Mouse (Mus musculus) hindbrain, embryonic 13.5 days (tissue): ENCODE data around the gene Ebi3. TPM values are rescaled to one million over a fixed set of nuclear protein-coding genes. Genes with fewer than 3 reads are reported as not detected.

Experiments used
- ATAC-seq: fragments of 200-750 bp; cut with Nextera tagmentation; 2 replicates; pipeline ENCODE4 v1.8.0; 2017; ENCODE audit warnings: moderate TSS enrichment; ENCODE audit not compliant: low FRiP score
- H3K27ac ChIP-seq: fragments of 300-500 bp; sonication (generic); 2 replicates; pipeline ENCODE4 v1.5.1; 2015; ENCODE audit warnings: inconsistent platforms, mild to moderate bottlenecking, moderate library complexity
- H3K27me3 ChIP-seq: fragments of 300-500 bp; sonication (generic); 2 replicates; pipeline ENCODE4 v1.6.1; 2015; ENCODE audit warnings: mild to moderate bottlenecking, inconsistent platforms
- H3K36me3 ChIP-seq: fragments of 300-500 bp; sonication (generic); 2 replicates; pipeline ENCODE4 v1.6.1; 2015; ENCODE audit warnings: mild to moderate bottlenecking, inconsistent platforms
- H3K4me1 ChIP-seq: fragments of 300-500 bp; sonication (generic); replicated peaks from 2 replicates; pipeline ENCODE4 v1.6.1; 2015; ENCODE audit warnings: inconsistent platforms
- H3K4me2 ChIP-seq: fragments of 300-500 bp; sonication (generic); 2 replicates; pipeline ENCODE4 v1.6.1; 2015; ENCODE audit warnings: inconsistent platforms, mild to moderate bottlenecking, moderate library complexity
- H3K4me3 ChIP-seq: fragments of 300-500 bp; sonication (generic); 2 replicates; pipeline ENCODE4 v1.5.1; 2015; ENCODE audit warnings: mild to moderate bottlenecking, inconsistent platforms
- H3K9ac ChIP-seq: fragments of 300-500 bp; sonication (generic); 2 replicates; pipeline ENCODE4 v1.6.1; 2015; ENCODE audit warnings: mild to moderate bottlenecking, inconsistent platforms
- H3K9me3 ChIP-seq: fragments of 300-500 bp; sonication (generic); 2 replicates; pipeline ENCODE4 v1.6.1; 2016; ENCODE audit warnings: inconsistent platforms
- whole genome bisulfite sequencing: fragments of 180-500 bp; shearing (Covaris S2); methylation state at CpG from one replicate; pipeline ENCODE4 v1.1.7; 2015; 5-methylcytosine and 5-hydroxymethylcytosine counted together
- polyA plus RNA-seq: library from polyadenylated mRNA; unstranded; fragments of >200 nt; fragmentation: Nextera tagmentation; extraction: Ambion mirVana; gene quantifications from 2 replicates; pipeline ENCODE4 v1.2.1, GENCODE M21; 2015

Ebi3 gene
- polyA plus RNA-seq, 1 experiment from 2014 or later = 5.0 TPM

DNA sequence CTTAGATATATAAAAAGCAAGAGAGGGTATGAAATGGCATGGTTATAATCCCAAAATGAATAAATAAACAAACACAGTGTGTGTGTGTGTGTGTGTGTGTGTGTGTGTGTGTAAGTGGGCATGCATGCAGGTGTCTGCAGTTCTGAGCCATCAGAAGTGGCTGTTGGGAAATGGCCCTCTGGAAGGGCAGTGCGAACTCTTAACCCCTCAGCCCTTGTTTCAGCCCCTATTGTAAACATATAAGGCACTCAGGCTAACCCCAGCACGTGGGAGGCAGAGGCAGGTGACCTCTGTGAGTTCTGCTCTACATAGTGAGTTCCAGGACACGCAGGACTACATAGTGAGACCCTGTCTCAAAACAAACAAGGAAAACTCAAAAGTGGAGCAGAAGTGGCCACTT lies 24.9 kb downstream of the Ebi3 start:
- peak overlapping the region; percentile 80 for H3K27ac ChIP-seq
- 42% methylated on average over 3 of the region's 3 CpGs for WGBS
- peaks cover 34% of the 10 kb centered on the region for H3K36me3 ChIP-seq
- no peak for ATAC-seq
- H3K9ac ChIP-seq = peak overlapping the region; percentile 53; the same call in 1 of the 2 replicates
- H3K9me3 ChIP-seq = no peaks in the 10 kb centered on the region
- H3K4me3 ChIP-seq = no peak overlapping the region
- peaks cover 25% of the 10 kb centered on the region for H3K4me1 ChIP-seq
- no peaks in the 10 kb centered on the region for H3K27me3 ChIP-seq
- H3K4me2 ChIP-seq = no peak overlapping the region

DNA sequence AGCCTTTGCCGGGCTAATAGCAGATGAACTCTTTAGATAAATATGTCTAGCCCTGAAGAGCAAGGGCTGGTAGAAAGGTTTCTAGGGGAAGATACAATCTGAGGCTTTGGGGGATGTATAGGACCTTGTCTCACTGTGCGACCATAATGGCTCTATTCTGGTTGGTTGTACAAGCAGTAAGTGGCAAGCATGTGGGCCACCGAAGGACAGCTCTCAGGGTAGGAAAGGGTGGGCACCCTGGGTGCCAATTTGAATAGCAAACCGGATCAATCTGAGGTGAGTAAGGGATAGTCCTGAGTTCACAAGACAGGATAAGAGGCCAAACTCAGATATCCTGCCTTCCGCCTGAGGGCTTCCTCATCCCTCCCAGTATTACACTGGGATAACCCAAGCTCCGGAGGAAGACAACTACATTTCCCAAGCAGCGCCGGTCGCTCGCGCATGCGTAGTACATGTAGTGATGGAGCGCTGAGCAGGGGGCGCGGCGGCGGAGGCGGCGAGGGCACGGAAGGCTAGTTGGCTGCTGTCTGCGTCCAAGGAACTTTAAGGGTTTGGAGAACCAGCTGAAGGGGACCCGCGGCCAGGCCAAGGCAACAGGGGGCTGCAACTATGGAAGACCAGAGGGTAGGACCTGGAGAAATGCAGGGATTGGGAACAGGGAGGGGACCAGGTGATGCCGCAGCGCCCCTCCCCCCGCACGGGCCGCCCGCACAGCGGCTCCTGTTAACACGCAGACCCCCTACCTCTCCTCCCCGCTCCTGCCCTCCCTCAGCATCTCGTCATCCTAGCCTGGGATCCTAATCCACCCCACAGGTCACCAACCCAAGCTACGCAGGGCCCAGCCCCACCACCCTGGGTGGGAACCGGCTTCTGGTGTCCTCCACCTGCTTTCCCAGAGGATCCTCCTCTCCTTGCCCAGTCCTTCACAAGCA lies 33.9 kb downstream of the Ebi3 start, which contains the start of gene Fsd1:
Gene Fsd1 (plus strand): TSS at position 480 of the 932 bp plus-strand sequence.
- ATAC-seq = peak; percentile 83
- Histone ChIP-seq H3K9ac (peak within 1 kb of the TSS; percentile 94), H3K27me3 (no peaks in the 10 kb centered on the region), H3K4me1 (peaks cover 19% of the 10 kb centered on the region), H3K27ac (peak within 1 kb of the TSS; percentile 85), H3K4me3 (peak within 1 kb of the TSS; percentile 76), H3K36me3 (peaks cover 27% of the 10 kb centered on the region), H3K9me3 (no peaks in the 10 kb centered on the region), H3K4me2 (peak within 1 kb of the TSS; percentile 72)
- 8% methylated on average over 35 of the region's 35 CpGs for WGBS

DNA sequence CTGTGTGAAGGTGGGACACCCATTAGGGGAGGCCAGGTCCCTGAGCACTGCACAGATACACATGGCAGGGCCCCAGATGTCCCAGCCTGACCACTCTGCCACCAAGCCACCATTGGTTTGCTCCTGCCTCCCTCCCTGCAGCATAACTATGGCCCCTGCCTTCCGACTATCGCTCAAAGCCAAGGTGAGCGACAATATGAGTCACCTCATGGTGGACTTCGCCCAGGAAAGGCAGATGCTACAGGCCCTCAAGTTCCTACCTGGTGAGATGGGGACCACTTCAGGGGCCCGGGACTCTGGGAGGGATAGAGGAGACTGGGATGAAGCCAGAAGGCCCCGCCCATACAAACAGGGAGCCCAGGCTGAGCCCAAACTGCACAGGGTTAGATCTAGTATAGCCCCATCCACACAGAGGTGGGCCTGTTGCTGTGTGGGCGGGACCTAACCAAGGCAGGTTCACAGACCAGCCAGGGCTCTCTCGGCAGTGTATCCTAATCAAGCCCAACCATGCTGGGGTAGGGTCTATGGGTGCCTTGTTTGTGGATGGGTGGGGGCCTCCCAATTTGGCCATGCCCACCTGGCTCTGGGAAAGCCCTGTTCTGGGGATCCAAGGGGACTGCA lies 37.9 kb downstream of the Ebi3 start:
- H3K36me3 ChIP-seq = peaks cover 66% of the 10 kb centered on the region
- H3K9ac ChIP-seq = no peak overlapping the region
- H3K27ac ChIP-seq = no peak overlapping the region
- H3K4me1 ChIP-seq = peaks cover 22% of the 10 kb centered on the region
- no peaks in the 10 kb centered on the region for H3K9me3 ChIP-seq
- no peaks in the 10 kb centered on the region for H3K27me3 ChIP-seq
- 84% methylated on average over 8 of the region's 8 CpGs for WGBS
- H3K4me3 ChIP-seq = no peak overlapping the region
- no peak overlapping the region for H3K4me2 ChIP-seq
- no peak for ATAC-seq

DNA sequence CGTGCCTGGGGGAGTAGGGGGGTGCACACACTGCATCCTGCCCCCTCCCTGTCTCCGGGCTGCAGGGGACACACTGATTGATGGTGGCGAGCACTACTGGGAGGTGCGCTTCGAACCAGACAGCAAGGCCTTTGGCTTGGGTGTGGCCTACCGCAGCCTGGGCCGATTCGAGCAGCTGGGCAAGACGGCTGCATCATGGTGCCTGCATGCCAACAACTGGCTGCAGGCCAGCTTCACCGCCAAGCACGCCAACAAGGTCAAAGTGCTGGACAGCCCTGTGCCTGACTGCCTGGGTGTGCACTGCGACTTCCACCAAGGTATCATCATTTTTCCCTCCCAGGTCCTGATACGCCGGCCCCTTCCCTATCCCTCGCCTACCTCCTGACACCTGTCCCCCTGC lies 43.6 kb downstream of the Ebi3 start:
- H3K4me1 ChIP-seq = peaks cover 7% of the 10 kb centered on the region; the same call in 1 of the 2 replicates
- WGBS = 83% methylated on average over 15 of the region's 15 CpGs
- no peak overlapping the region for H3K9ac ChIP-seq
- peaks cover 70% of the 10 kb centered on the region for H3K36me3 ChIP-seq
- H3K4me3 ChIP-seq = no peak overlapping the region
- peaks cover 24% of the 10 kb centered on the region for H3K27me3 ChIP-seq
- H3K27ac ChIP-seq = no peak overlapping the region
- no peak overlapping the region for H3K4me2 ChIP-seq
- ATAC-seq = no peak
- H3K9me3 ChIP-seq = no peaks in the 10 kb centered on the region

DNA sequence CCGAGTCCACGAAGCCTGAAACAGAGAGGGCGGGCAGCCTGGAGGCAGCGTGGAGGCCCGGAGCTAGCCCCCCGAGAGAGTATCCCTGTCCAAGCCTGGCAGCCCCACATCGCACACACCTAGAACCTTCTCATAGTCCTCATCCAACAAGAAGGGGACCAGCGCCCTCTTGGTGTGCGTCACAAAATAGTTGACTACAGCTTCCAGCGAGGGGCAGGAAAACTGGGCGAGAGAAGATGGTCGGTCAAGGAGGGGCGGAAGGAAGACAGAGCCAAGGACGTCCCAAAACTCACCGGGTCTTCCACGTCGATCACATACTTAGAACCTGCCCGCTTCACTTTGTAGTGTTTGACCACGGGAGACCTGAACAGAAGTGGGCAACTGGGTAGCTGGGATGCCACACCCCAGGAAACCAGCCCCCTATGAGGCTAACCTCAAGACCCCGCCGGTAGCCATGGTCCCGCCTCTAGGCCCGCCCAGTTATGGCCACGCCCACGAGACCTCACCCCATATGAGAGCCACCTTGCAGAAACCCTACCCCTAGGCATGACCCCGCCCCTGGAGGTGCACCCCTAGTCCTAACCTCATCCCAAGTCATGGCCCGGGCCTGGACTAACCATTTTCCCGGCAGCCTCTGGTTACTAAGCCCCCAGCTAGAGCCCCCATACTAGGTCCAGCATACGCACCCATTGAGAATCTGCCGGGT lies 47.5 kb downstream of the Ebi3 start:
- no peaks in the 10 kb centered on the region for H3K9me3 ChIP-seq

DNA sequence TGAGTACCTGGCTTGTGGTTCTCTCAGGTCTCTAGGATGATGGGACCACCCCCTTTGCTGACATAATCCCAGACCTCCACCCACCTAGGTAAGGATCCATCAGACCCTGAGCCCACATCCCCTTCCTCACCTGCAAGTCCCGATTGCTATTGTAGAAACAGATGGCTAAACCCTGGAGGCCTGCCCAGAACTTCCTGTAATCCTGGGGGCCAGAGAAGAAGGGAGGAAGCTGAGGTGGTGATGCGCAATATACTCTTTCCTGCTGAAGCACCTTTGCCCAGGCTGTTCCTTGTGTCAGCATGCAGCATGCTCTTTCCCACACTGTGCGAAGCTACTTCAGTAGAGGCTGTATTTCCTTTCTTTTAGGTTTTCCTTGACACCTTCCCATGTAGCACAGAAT lies 50.6 kb downstream of the Ebi3 start:
- no peak for ATAC-seq
- 82% methylated on average over 3 of the region's 3 CpGs for WGBS
- Histone ChIP-seq H3K27me3 (peaks cover 48% of the 10 kb centered on the region), H3K9ac (no peak overlapping the region), H3K4me1 (peaks cover 11% of the 10 kb centered on the region), H3K36me3 (peaks cover under 1% of the 10 kb centered on the region; the same call in 1 of the 2 replicates), H3K4me3 (no peak overlapping the region), H3K4me2 (no peak overlapping the region), H3K27ac (no peak overlapping the region), H3K9me3 (no peaks in the 10 kb centered on the region)

More for the DNA sequence above, 47.5 kb downstream of the Ebi3 start:
- Histone ChIP-seq H3K4me1 (peaks cover 4% of the 10 kb centered on the region; the same call in 1 of the 2 replicates), H3K9ac (no peak overlapping the region), H3K27ac (no peak overlapping the region), H3K4me3 (no peak overlapping the region; the same call in 1 of the 2 replicates), H3K4me2 (peak overlapping the region; percentile 13; the same call in 1 of the 2 replicates), H3K36me3 (peaks cover 31% of the 10 kb centered on the region), H3K27me3 (peaks cover 42% of the 10 kb centered on the region)
- 6% methylated on average over 30 of the region's 30 CpGs for WGBS
- no peak for ATAC-seq

DNA sequence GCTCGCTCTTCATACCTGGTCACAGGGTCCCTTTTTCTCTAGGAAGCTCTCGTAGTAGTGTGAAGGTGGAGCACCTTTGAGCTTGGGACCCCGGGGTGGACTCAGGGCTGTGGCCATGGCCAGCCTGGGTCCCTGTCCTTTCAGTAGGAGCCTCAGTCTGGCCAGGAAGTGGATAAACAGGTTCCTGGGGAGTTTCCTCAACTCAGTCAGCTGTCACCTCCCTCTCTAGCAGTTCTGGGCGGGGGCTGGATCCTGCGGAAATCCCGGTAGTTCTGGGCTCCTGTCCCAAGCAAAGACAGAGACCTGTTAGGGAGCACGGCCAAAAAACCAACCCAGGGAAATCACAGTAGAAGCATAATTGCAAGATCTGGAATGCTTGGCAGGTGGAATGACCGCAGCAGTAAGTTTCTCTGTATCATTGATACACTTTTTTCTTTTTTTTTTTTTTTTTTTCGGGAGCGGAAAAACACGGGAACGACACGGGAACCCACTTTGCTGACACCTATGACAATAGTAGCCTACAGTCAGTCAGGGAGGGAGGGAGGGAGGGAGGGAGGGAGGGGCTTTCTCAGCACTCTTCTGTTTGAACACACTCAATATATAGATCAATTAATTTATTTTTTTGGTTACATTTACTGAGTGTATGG lies 53.1 kb downstream of the Ebi3 start, which contains the start of the genes Stap2 and Mpnd:
Gene Stap2 (minus strand): TSS at position 170 of the 647 bp plus-strand sequence.
Gene Mpnd (plus strand): TSS at position 297 of the 647 bp plus-strand sequence.
- Histone ChIP-seq H3K4me2 (no peak within 1 kb of the TSS), H3K9me3 (no peaks in the 10 kb centered on the region), H3K36me3 (no peaks in the 10 kb centered on the region), H3K27me3 (peaks cover 28% of the 10 kb centered on the region), H3K4me1 (peaks cover 20% of the 10 kb centered on the region), H3K27ac (no peak within 1 kb of the TSS), H3K4me3 (0 out of 2 replicates have a peak within 1 kb of the TSS, but pooled peaks have one; percentile 2), H3K9ac (no peak within 1 kb of the TSS)
- 60% methylated on average over 13 of the region's 13 CpGs for WGBS
- ATAC-seq = no peak

Other genes starting within 250 kb of the Ebi3 start
- 9.2 and 9.8 TPM in 2 replicates for gene Pot1b, start 240.0 kb upstream of the Ebi3 start, polyA plus RNA-seq
- 0.08 and 0.25 TPM in 2 replicates for gene Adgre4, start 202.7 kb upstream of the Ebi3 start, polyA plus RNA-seq
- gene Zfp119a, start 73.7 kb upstream of the Ebi3 start, polyA plus RNA-seq = 11.9 and 12.1 TPM in 2 replicates
- 14.5 and 15.3 TPM in 2 replicates for gene Zfp959, start 60.5 kb upstream of the Ebi3 start, polyA plus RNA-seq
- gene Zfp119b, start 3.1 kb upstream of the Ebi3 start, polyA plus RNA-seq = 8.2 and 8.7 TPM in 2 replicates
- gene Yju2, start 6.5 kb downstream of the Ebi3 start, polyA plus RNA-seq = 23.2 and 25.2 TPM in 2 replicates
- gene Shd, start 17.8 kb downstream of the Ebi3 start, polyA plus RNA-seq = 170 and 182 TPM in 2 replicates
- 159 and 172 TPM in 2 replicates for gene Fsd1, start 33.9 kb downstream of the Ebi3 start, polyA plus RNA-seq
- 5.7 and 5.8 TPM in 2 replicates for gene Stap2, start 52.9 kb downstream of the Ebi3 start, polyA plus RNA-seq
- 159 and 163 TPM in 2 replicates for gene Mpnd, start 53.1 kb downstream of the Ebi3 start, polyA plus RNA-seq
- gene Sh3gl1, start 84.0 kb downstream of the Ebi3 start, polyA plus RNA-seq = 116 and 118 TPM in 2 replicates
- gene Chaf1a, start 87.8 kb downstream of the Ebi3 start, polyA plus RNA-seq = 6.1 and 6.9 TPM in 2 replicates
- gene Ubxn6, start 122.4 kb downstream of the Ebi3 start, polyA plus RNA-seq = 77.2 and 86.0 TPM in 2 replicates
- gene Hdgfl2, start 127.0 kb downstream of the Ebi3 start, polyA plus RNA-seq = 150 and 154 TPM in 2 replicates
- gene Plin4, start 157.2 kb downstream of the Ebi3 start, polyA plus RNA-seq = 0.10 TPM in 2 replicates
- 0.83 and 1.0 TPM in 2 replicates for gene Plin5, start 165.0 kb downstream of the Ebi3 start, polyA plus RNA-seq
- not detected in 2 replicates for gene Lrg1, start 169.4 kb downstream of the Ebi3 start, polyA plus RNA-seq
- gene Sema6b, start 187.7 kb downstream of the Ebi3 start, polyA plus RNA-seq = 10.5 and 11.7 TPM in 2 replicates
- 7.9 and 9.2 TPM in 2 replicates for gene Tnfaip8l1, start 209.8 kb downstream of the Ebi3 start, polyA plus RNA-seq
- gene Mydgf, start 231.3 kb downstream of the Ebi3 start, polyA plus RNA-seq = 69.2 and 72.6 TPM in 2 replicates